Mouse (Mus musculus) c-Kit-positive CD71-negative TER-119-negative erythroid progenitor cells, embryonic 14.5 days (primary cell): ENCODE data around the gene Dcdc2c.
A peak's percentile ranks its signal among the peaks of the same experiment; 100 is the strongest.

Source experiments
- DNase-seq: peaks from one replicate; pipeline ENCODE4 v3.0.0-alpha.2; 2013; ENCODE audit warnings: low read depth

The Dcdc2c gene

DNA sequence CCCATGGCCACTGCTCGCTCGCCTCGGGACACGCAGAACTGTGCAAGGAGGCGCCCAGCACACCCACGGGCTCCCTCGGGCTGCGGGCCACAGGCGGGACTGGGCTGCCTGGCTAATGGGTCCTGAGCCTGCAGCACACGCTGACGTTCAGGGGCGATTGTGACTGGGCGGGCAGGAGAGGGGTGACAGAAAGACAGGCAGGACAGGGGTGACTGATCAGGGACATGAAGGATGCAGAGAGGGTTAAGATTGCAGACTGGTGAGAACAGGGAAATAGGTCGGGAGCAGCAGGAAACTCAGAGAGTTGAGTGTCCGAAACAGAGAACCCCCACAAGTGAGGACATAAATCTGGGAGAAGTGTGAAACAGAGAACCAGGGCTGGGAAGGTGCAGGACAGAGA, at the start of gene Dcdc2c:
Gene Dcdc2c (minus strand): TSS at position 101 of the 400 bp plus-strand sequence.
- DNase-seq = no peak

DNA sequence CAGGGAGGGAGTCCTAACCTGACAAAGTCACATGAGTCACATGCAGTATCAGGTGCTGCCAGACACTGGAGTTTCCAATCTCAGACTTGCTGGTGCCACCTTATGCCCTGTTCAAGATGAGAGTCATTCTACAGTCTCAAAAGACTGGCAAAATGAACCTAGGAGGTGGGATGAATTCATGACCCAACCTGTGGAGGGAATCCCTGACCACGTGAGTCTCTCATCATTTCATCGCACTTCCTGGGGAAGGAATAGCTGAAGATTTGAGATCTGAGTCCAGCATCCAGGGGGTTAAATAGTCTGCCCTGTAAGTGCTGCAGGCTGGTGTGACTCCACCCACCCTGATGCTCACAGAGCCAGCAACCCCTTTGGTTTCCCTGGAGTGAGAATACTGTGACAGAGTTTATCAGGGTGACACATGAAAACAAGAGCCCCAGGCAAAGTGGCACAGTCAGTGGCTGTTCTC, 46.4 kb upstream of the Dcdc2c start:
- no peak for DNase-seq

DNA sequence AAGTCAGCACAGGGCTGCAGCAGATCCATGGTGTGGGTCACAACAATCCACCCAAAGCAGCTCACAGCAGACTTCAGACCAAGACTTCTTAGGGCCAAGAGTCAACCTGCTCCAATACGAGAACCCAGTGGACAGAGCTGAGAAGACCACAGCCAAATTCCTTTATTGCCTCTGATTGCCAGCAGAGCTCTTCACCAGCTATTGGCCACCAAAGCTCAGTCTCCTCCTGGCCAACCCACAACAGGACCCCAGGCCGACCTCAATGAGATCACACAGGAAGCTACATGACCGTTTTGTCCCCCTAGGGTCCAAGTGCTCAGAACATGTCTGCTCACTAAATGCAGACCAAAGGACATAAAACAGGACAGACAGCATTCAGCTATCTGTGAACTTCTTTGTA, 45.9 kb upstream of the Dcdc2c start:
- DNase-seq = no peak

DNA sequence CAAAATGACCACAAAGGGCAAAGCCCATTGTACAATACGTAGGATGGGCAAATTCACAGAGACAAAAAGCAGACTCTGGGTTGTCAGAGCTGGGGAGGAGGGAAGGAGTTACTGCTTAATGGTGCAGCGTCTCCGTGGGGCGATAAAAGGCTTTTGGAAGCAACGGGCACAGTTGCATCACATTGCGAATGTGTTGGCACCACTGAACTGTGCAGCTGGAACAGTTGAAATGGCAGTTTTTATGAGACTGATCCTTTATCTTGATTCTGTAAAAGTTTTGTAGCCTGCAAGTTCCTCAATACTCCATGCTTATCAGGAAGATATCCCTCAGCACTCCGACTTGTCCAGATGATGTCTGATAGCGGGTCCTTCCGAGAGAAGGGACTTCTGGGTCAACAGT, 45.5 kb upstream of the Dcdc2c start:
- no peak for DNase-seq

DNA sequence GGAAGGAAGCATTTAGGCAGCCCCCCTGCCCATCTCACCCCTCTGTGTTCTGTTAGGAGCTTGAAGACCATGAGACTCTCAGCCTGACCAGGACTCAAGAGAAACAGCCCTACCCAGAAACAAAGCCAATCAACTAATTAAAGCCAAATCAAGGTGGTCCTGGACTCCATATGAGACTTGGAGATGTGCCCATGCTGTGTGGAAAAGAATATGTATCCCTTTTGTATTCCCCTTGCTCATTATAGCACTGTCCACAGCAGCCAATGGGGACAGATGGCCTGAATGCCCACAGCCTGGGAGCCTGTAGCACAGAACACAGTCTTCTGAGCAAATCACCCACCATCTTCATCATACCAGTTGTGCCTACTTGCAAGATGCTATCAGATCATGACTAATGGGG, 44.7 kb upstream of the Dcdc2c start:
- DNase-seq = no peak

DNA sequence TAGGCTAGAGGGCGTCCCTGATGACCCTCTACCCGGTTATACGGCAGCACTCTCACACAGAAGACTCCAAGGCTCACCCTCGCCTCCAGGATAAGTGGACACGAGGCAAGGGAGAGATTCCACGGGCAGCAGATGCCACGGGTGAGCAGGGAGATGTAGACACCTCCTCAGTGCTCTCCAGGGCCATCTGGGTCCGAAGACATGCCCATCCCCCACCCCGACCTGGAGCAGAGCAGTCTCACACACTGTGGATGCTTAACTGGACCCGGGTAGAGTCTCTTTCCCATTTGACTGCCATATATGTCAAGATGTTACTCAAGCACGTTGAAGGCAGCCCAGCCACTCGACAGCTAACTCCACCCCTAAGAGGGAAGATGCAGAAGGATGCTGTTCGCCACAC, 38.2 kb upstream of the Dcdc2c start:
- no peak for DNase-seq

DNA sequence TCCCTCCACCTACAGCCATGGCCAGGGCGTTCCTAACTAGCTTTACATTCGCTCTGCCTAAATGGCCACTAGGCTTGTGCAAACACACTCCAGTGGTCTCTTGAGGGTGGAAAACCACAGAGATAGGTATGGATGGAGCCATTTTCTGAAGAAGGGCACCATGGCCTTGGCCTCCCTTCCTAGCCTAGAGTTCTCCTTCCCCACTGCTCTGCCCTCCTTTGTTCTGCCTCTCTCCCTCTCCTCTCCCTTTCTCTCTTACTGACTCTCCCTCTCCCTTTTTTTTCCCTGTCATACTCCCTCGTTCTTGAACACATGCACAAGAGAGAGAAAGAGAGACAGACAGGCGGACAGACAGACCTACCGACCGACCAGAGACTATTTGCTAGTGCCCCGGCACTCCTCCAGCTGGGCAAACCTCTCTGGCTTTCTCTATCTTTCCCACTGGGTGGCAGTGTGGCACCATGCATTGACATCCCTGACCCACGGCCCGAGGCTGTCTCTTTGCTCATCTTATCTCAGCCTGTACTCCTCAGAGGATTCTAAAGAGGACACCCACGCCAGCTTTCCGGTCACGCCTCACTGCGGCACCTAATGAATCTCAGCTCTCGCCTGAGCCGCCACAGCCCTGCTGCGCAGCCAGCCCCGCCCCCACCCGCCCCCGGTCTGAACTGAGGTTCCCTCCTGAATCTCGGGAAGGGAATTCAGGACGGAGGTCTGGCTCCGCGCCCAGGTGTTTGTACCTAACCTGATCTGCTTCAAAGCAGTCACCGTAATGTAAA, 37.1 kb upstream of the Dcdc2c start:
- DNase-seq = peak; percentile 65

DNA sequence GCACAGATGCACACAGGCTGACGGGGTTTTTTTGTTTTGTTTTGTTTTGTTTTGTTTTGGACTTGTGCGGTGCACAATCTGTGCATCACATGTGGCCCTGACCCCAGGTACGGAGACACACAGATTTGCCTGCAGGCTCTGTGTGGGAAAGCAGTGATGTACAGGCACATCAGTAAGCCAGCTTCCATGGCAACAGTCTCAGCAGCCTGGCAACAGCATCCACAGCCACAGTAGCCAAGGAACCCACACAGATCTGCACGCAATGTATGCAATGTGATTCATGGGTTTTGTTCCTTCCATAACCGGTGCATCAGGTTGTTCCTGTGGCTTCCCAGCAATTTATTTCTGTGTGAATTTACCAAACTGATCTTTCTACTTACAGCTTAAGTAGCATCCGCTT, 35.8 kb upstream of the Dcdc2c start:
- DNase-seq = no peak

DNA sequence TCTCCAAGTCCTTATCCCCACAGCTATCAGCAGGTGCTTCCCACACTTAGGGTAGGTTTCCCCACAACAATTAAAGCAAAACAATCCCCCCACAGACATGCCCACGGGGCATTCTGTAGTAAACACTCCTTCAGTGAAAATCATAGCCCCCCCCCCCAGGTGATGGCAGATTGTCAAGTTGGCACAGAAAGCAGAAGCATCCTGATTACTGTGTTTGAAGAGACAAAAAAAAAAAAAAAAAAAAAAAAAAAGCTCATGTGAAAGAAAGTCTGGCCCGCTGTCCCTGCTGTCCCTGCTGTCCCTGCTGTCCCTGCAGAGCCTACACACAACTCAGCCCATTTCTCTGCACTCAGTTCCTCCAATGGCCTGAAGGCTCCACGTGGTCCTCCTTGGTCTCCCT, 31.8 kb upstream of the Dcdc2c start:
- no peak for DNase-seq

DNA sequence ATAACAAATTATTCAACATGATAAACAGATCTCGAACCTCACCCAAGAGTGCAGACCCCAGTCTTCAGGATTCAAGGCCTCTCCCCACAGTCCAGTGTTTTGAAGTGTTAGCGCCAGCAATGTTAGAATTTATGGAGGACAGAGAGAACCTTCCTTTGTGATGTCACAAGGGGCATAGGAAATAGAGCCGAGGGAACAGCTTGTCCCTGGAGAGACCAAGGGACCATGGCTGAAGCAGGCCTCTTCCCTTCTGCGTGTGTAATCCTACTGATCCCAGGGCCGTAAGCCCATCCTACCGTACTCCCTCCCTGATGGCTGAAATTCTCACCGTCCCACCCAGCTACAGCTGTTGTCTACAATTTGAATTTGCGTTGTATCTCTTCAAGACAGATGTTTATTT, 30.2 kb upstream of the Dcdc2c start, which contains the start of gene Allc:
Gene Allc (minus strand): TSS at position 101 of the 400 bp plus-strand sequence.
- no peak for DNase-seq

DNA sequence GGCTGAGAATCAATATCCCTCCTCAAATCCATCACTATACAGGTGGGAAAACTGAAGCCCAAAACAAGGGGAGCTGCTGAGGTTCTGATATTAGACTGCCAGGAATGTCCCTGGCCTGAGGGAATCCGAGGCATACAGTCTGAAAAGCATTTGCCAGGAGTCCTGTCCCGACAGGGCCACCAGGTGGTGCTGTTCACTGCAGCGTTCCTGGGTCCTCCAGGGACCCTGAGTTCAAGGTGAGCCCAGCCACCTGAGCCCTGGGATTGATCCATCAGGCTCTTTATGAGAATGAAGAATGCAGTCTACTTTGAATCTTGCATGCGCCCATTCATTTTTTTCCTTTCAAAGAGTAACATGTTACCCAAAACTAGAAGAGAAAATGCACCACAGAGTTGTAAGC, 26.9 kb upstream of the Dcdc2c start:
- DNase-seq = no peak

DNA sequence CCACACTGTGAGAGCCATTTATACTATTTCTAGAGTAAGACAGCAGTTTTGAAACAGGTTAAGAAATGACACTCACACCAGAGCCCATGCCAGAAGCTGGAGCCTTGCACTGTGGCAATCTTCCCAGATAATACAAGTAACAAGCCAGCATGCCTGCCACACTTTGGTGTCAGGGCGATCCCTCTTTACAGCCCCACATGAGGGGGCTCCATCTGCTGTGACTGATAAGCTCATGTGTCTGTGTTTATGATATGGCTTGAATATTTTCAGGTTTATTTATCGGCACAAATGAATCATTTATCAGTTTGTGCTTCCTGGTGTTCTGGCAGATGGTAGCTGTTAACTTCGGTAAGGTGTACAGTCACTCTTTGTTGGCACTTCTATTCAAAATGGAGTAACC, 25.9 kb upstream of the Dcdc2c start:
- DNase-seq = no peak

DNA sequence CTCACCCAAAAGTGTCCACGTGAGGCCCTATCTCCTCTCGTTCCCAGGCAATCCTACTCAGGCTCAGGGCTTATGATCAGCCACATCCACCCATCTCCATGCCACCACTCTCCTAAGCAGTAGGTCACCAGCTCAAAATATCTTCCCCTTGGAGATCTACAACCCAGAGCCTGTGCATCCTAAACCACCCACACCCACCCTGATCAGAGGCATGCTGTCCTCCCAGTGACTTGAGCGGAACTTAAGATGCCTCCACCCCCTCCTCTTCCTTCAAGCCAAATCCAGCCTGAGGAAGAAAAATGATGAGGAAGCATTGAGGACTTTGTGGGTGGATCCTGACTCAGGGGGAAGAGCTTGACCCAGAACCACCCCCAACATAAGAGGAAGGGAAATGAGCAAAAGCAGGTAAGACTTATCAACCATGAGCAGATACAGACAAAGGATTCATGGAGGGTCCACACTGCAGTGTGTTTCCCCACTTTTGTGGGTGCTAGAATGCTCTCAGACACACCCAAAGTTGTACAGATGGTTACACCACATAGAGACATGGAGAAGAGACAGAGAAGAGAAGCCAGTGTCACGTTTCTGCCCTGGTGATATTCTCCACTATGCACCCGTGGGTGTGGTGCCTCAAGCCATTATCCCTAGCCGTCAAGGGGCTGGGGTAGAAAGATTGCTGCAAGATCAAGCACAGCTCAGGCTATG, 23.3 kb upstream of the Dcdc2c start:
- DNase-seq = no peak

DNA sequence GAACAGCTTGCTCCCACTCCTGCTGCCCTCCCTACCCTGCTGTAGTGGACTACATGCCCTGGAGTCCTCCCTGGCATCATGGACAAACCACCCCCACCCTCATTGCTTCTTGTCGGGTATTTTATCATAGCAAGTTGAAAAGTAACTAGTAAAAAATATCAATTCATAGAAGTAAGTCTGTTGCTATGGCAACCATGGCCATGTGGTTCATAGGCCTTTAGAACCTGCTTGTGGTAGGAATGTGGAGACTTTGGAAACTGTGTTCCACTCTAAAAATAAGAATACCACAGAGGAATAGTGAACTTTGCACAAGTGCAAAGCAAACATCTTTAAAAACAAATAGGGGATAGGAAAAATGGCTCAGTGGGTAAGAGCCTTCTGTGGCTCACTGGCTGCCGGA, 20.0 kb upstream of the Dcdc2c start:
- no peak for DNase-seq

DNA sequence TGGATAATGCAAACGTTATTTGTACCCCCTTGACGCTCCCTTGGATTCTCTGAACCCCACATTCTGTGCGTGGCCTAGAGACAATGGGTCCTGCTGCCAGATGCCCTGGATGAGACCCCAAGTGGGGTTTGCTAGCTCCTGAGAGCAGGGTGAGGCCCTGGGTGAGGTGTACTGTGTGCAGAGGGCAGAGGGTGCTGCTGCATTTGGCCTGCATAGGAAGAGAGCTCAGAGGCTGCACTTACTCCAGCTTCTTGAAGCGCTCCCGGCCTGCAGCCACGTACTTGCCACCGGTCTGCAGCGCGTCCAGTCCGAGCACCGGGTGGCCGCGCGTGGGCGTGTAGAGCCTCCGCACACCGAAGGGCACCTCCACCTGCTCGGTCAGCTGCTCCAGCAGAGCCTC, 424 bp downstream of the Dcdc2c start:
- no peak for DNase-seq

DNA sequence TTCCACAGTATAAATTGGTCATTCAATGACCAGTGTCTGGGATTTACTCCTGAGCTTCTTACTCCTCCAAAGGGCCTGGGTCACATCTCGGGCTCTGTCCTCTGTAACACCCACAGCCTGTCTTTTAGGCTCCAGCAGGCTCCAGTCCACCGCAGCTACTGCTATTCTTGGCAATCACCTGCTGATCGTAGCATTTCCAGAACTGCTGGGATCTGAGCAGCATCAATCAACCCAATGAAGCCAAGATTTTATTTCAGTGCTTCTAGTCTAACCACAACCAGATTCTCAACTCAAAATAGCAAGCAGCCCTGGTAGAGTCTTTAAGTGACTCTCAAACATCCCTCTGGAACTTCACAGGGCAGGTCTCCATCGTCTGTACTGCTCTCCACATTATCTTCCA, 3.3 kb downstream of the Dcdc2c start:
- no peak for DNase-seq

DNA sequence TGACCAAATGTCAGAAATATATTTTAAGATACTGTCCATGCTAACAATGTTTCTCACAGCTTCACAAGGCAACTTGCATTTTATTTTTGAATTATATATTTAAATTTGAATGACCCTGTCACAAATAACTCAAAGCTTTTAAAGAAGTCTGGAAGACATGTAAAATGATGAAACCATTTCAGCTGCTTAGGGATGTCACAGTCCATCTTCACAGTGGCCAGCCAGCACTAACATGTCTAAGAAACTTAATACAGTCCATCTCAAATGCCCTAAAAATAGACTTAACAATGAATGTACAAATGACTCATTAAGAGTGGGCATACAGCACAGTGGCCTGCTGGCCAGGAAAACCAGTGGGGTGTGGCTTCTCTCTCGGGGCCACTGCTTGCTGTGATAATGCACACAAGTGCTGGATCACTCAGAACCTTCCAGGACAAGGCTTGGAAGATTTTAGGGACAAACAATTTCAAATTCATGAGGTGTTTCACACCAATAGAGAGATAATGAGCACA, 37.9 kb downstream of the Dcdc2c start:
- no peak for DNase-seq

DNA sequence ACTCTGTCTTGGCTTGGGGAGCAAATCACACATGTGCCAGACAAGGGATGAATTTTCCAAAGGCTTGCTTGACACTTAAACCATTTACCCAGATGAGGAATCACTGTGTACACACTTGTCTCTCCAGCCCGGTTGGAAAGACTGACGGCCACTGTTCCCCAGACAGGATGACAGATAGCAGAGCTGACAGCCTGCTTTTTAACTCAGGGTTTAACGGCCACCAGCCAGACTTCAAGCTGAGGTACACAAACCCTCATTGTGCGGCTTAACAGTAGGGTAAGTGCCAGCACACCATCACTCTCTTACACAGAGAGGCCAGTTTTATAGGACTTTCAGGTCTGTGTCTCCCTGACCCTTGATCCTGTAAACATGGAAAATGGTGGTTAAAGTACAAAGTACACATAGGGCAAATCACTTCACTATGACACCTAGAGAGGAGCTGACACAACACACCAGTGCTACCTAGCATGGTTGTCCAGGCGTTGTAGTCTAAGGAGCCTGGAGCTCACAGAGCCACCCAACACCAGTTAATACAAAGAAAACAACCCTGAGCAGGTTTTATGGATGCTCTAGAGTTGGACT, 42.4 kb downstream of the Dcdc2c start:
- no peak for DNase-seq

DNA sequence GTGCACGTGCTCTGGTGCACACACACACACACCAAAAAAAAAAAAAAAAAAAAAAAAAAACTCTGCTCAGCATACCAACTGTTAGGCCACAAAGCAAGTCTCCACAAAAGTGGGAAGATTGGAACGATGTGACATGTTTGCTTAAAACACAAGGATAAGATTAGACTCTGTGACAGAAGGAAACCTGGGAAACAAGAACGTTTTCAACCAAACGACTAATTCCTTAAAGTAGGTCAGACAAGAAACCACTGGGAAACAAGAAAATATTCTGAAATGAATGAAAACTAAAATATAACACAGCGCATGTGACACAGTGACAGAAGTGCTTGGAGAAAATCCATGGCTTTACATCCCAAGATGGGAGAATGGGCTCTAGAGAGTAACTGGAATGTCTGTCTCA, 57.9 kb downstream of the Dcdc2c start:
- no peak for DNase-seq

DNA sequence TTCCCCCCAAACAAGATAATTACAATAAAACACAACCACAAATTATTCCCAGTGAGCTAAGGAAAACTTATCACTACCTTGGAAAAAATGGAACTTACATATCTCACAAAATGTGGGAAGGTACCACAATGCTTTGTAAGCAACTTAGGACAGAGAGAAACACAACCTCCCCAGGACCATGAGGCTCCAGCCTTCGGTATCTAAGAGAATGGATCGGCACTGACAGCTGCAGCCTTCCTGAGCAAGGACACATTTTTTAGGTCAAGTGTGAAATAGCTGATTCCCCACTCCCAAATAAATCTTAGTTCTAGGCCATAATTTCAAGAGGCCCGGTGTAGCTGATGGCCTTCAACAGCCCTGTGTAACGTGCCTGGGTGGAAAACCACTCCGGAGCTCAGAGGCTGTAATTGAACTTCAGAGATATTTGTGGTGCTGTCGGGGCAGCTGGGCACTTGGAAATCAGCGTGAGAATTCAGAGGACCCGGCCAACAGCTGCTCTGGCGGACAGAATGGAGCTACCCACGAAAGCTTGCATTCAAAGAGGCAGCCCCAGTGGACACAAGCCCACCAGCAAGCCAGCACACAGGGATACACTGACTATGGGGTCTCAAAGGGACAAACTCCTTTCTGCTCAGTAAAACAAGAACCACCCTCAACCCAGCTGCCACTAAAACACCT, 69.6 kb downstream of the Dcdc2c start:
- no peak for DNase-seq

DNA sequence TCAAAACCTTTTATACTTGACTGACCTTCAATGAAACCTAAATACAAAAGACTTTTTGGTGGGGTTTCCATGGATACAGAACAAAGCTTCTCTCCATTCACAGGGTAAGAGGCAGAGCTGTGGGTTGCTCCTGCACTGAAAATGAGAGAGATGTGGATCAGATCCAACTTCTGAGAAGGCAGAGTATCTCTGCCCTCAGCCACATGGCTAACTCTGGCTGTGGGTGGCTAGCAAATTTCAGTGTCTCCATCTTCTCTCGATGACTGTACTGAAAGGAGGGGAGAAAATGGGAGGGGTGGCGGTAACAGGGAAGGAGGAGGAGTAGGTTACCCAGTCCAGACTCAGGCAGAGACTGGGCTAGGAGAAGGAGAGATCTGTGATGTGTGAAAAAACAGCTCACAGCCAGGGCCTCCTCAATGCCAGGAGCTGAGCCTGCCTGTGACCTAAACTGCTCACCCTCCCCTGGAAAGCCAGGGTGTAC, 91.2 kb downstream of the Dcdc2c start:
- no peak for DNase-seq

DNA sequence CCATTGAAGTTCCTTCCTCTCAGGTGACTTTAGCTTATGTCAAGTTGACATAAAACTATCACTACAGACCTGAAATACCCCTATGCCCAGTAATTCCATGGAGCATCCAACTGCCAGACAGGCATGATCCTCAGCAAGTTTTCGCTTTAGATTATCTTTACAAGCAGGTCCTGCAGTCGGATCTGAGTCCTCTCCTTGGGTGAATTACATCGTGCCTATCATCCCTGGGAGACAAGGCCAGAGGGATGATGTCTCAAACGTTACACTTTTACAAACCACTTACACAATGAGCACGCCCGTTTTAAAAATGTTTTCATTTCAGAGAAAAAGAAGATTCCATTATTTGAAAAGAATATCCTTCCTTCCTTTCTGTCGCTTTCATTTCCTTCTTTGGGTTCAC, 91.7 kb downstream of the Dcdc2c start:
- no peak for DNase-seq
